Mouse (Mus musculus) MEL (cell line): Measurements from ENCODE around the gene Vrk2.

ENCODE experiments used
- CTCF ChIP-seq, 3 experiments: IDR thresholded peaks in 2 of 3; conservative IDR thresholded peaks in 1 of 3; 2 replicates each; pipeline ENCODE4 v1.5.1; 2011 to 2012; ENCODE audit warnings: low read length in 3 of 3, low read depth in 2 of 3, mild to moderate bottlenecking in 2 of 3, improper control_type of control experiment in 1 of 3, inconsistent platforms in 1 of 3, mixed read lengths in 1 of 3, moderate library complexity in 1 of 3; ENCODE audit not compliant: control insufficient read depth in 1 of 3, insufficient read depth in 1 of 3, poor library complexity in 1 of 3, severe bottlenecking in 1 of 3
- E2F4 ChIP-seq: IDR thresholded peaks from 2 replicates; pipeline ENCODE4 v1.6.1; 2011; ENCODE audit warnings: low read depth, low read length, improper control_type of control experiment, borderline replicate concordance
- EP300 ChIP-seq, 2 experiments: IDR thresholded peaks; 2 replicates each; pipeline ENCODE4 v1.6.1; 2011; ENCODE audit warnings: improper control_type of control experiment in 2 of 2, low read length in 2 of 2, low read depth in 1 of 2, mild to moderate bottlenecking in 1 of 2
- GATA1 ChIP-seq: IDR thresholded peaks from 2 replicates; pipeline ENCODE4 v1.6.1; 2011; ENCODE audit warnings: low read depth, low read length, improper control_type of control experiment
- HCFC1 ChIP-seq: IDR thresholded peaks from 2 replicates; pipeline ENCODE4 v1.6.1; 2012; ENCODE audit warnings: low read depth, mild to moderate bottlenecking, inconsistent platforms, low read length, improper control_type of control experiment, moderate library complexity
- MAFK ChIP-seq: IDR thresholded peaks from 2 replicates; pipeline ENCODE4 v1.6.1; 2011; ENCODE audit warnings: low read depth, mild to moderate bottlenecking, low read length, improper control_type of control experiment, borderline replicate concordance
- MAZ ChIP-seq: IDR thresholded peaks from 2 replicates; pipeline ENCODE4 v1.6.1; 2012; ENCODE audit warnings: low read depth, mild to moderate bottlenecking, inconsistent platforms, low read length, improper control_type of control experiment
- POLR2A ChIP-seq, 2 experiments: IDR thresholded peaks; 2 replicates each; pipeline ENCODE4 v1.6.1; 2011 to 2012; ENCODE audit warnings: low read length in 2 of 2, mild to moderate bottlenecking in 2 of 2, control low read depth in 1 of 2, improper control_type of control experiment in 1 of 2, low read depth in 1 of 2, moderate library complexity in 1 of 2; ENCODE audit not compliant: control insufficient read depth in 1 of 2, insufficient read depth in 1 of 2, poor library complexity in 1 of 2
- POLR2AphosphoS2 ChIP-seq: IDR thresholded peaks from 2 replicates; pipeline ENCODE4 v1.6.1; 2011; ENCODE audit warnings: low read length, improper control_type of control experiment
- POLR2AphosphoS5 ChIP-seq: IDR thresholded peaks from 2 replicates; pipeline ENCODE4 v1.6.1; 2012; ENCODE audit warnings: low read depth, borderline replicate concordance, mild to moderate bottlenecking, inconsistent platforms, low read length, moderate library complexity, mixed read lengths
- SMC3 ChIP-seq: IDR thresholded peaks from 2 replicates; pipeline ENCODE4 v1.6.1; 2011; ENCODE audit warnings: low read depth, low read length, improper control_type of control experiment
- TBP ChIP-seq: IDR thresholded peaks from 2 replicates; pipeline ENCODE4 v1.8.0; 2011; ENCODE audit warnings: low read depth, low read length, improper control_type of control experiment
- USF2 ChIP-seq, 2 experiments: IDR thresholded peaks; 2 replicates each; pipeline ENCODE4 v1.6.1; 2011 to 2012; ENCODE audit warnings: improper control_type of control experiment in 2 of 2, low read length in 2 of 2, borderline replicate concordance in 1 of 2, inconsistent platforms in 1 of 2, low read depth in 1 of 2, mild to moderate bottlenecking in 1 of 2; ENCODE audit not compliant: insufficient read depth in 1 of 2

DNA sequence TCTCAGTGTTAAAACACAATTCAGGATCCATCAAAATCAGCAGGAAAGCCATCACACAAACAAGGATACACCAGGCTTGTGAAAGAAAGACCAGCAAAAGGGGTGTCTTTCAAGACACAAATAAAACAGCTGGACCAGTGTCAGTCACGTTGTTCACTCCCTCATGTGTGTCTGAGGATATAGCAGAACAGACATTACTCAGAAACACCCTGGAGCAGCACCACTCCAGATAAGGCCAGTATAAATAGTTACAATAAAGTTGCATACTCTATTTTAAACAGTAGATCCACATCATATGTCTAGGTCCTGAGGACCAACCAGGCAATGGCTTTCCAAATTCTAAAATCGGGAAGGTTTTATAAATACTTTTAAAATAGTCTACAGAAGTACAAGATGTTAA is 77.7 kb downstream of the Vrk2 start:
- TF ChIP-seq POLR2A (IDR thresholded peaks at IDR 0.05; ENCODE audit: control insufficient read depth in 1 of 2, insufficient read depth in 1 of 2, low read depth in 1 of 2, low read length in 2 of 2, poor library complexity in 1 of 2) (no peak), CTCF (IDR thresholded peaks at IDR 0.05 in 2 of 3, conservative IDR thresholded peaks at IDR 0.05 in 1 of 3; ENCODE audit: control insufficient read depth in 1 of 3, insufficient read depth in 1 of 3, low read depth in 2 of 3, low read length in 3 of 3, poor library complexity in 1 of 3, severe bottlenecking in 1 of 3) (no peak), E2F4 (no peak), USF2 (IDR thresholded peaks at IDR 0.05; ENCODE audit: borderline replicate concordance in 1 of 2, insufficient read depth in 1 of 2, low read depth in 1 of 2, low read length in 2 of 2) (no peak), HCFC1 (no peak), EP300 (IDR thresholded peaks at IDR 0.05; ENCODE audit: low read depth in 1 of 2, low read length in 2 of 2) (no peak), MAFK (no peak), POLR2AphosphoS2 (no peak), MAZ (no peak), TBP (no peak), GATA1 (no peak), POLR2AphosphoS5 (no peak), SMC3 (no peak)
